Mouse (Mus musculus): ENCODE results near the gene Cacna1e.

- TF ChIP-seq CTCF (IDR thresholded peaks at IDR 0.05; ENCODE audit: extremely low read depth, insufficient read depth, low read length) (no peak), POLR2A (IDR thresholded peaks at IDR 0.05; ENCODE audit: extremely low read depth, insufficient read depth, low read length) (no peak)
Measured at GRCm38 (mm10) chr1:154830051-154830450, 54.2 kb downstream of the Cacna1e start.
